Mouse (Mus musculus) CH12.LX (cell line): ENCODE results near the gene Rffl. TPM values are rescaled to one million over a fixed set of nuclear protein-coding genes. Genes with fewer than 3 reads are reported as not detected.

Experiments used
- DNase-seq: peaks from one replicate; pipeline ENCODE4 v3.0.0-alpha.2; 2013; ENCODE audit errors: extremely low read depth
- H3K27ac ChIP-seq: 2 replicates; pipeline ENCODE4 v1.5.1; 2012; ENCODE audit warnings: low read depth, mild to moderate bottlenecking, control low read depth, moderate library complexity; ENCODE audit not compliant: insufficient read depth
- H3K27me3 ChIP-seq: replicated peaks from 2 replicates; pipeline ENCODE3; 2012; ENCODE audit warnings: inconsistent platforms
- H3K36me3 ChIP-seq, 2 experiments: replicated peaks in 1 of 2; 2 replicates each; pipeline versions ENCODE3 to v1.6.1; 2012; ENCODE audit warnings: inconsistent platforms in 1 of 2, low read length in 1 of 2, mild to moderate bottlenecking in 1 of 2, mixed read lengths in 1 of 2, moderate library complexity in 1 of 2; ENCODE audit not compliant: control insufficient read depth in 1 of 2, insufficient read depth in 1 of 2
- H3K4me1 ChIP-seq, 2 experiments: 2 replicates each; pipeline ENCODE4 v1.6.1; 2012; ENCODE audit warnings: inconsistent platforms in 1 of 2, moderate library complexity in 1 of 2; ENCODE audit not compliant: insufficient read depth in 2 of 2, control insufficient read depth in 1 of 2
- H3K4me2 ChIP-seq: 2 replicates; pipeline ENCODE4 v1.6.1; 2012; ENCODE audit warnings: low read depth, mild to moderate bottlenecking, control low read depth; ENCODE audit not compliant: poor library complexity, insufficient read depth, severe bottlenecking
- H3K4me3 ChIP-seq, 3 experiments: fragments of 150-350 bp in 1 of 3; sonication (generic) in 1 of 3; replicated peaks in 1 of 3; 2 replicates each; pipeline versions ENCODE3 to v1.5.1; 2011 to 2012; ENCODE audit warnings: low read depth in 2 of 3, low read length in 2 of 3, mild to moderate bottlenecking in 2 of 3, moderate library complexity in 2 of 3, control low read depth in 1 of 3, improper control_type of control experiment in 1 of 3, inconsistent platforms in 1 of 3, mixed read lengths in 1 of 3; ENCODE audit not compliant: poor library complexity in 1 of 3
- H3K79me2 ChIP-seq: replicated peaks from 2 replicates; pipeline ENCODE4 v1.6.1; 2012; ENCODE audit warnings: mild to moderate bottlenecking, moderate library complexity; ENCODE audit not compliant: control insufficient read depth, poor library complexity, insufficient read depth, severe bottlenecking; ENCODE audit errors: extremely low read depth
- H3K9ac ChIP-seq: 2 replicates; pipeline ENCODE4 v1.6.1; 2012; ENCODE audit warnings: low read depth, mild to moderate bottlenecking, control low read depth, moderate library complexity; ENCODE audit not compliant: insufficient read depth
- H3K9me3 ChIP-seq: replicated peaks from 2 replicates; pipeline ENCODE3; 2012; ENCODE audit warnings: low read length, inconsistent platforms, mixed read lengths
- BHLHE40 ChIP-seq: IDR thresholded peaks from 2 replicates; pipeline ENCODE4 v1.6.1; 2011; ENCODE audit warnings: mild to moderate bottlenecking, low read depth, low read length, improper control_type of control experiment
- CHD1 ChIP-seq: IDR thresholded peaks from 2 replicates; pipeline ENCODE4 v1.6.1; 2012; ENCODE audit warnings: low read depth, low read length, improper control_type of control experiment, inconsistent platforms
- CHD2 ChIP-seq: IDR thresholded peaks from 2 replicates; pipeline ENCODE4 v1.6.1; 2011; ENCODE audit warnings: low read length, improper control_type of control experiment
- CTCF ChIP-seq, 2 experiments: IDR thresholded peaks in 1 of 2; conservative IDR thresholded peaks in 1 of 2; 2 replicates each; pipeline ENCODE4 v1.5.1; 2011 to 2012; ENCODE audit warnings: low read depth in 2 of 2, low read length in 2 of 2, improper control_type of control experiment in 1 of 2, inconsistent platforms in 1 of 2, mild to moderate bottlenecking in 1 of 2, moderate library complexity in 1 of 2
- E2F4 ChIP-seq: IDR thresholded peaks from 2 replicates; pipeline ENCODE4 v1.6.1; 2011; ENCODE audit warnings: low read depth, low read length, improper control_type of control experiment; ENCODE audit not compliant: insufficient replicate concordance
- EP300 ChIP-seq: IDR thresholded peaks from 2 replicates; pipeline ENCODE4 v1.6.1; 2011; ENCODE audit warnings: low read length, improper control_type of control experiment
- ETS1 ChIP-seq: conservative IDR thresholded peaks from 2 replicates; pipeline ENCODE4 v1.6.1; 2012; ENCODE audit warnings: low read depth, mild to moderate bottlenecking, inconsistent platforms, low read length, improper control_type of control experiment, moderate library complexity
- KAT2A ChIP-seq: IDR thresholded peaks from 2 replicates; pipeline ENCODE4 v1.6.1; 2012; ENCODE audit warnings: low read length, improper control_type of control experiment, inconsistent platforms; ENCODE audit not compliant: insufficient replicate concordance
- MAX ChIP-seq: IDR thresholded peaks from 2 replicates; pipeline ENCODE4 v1.6.1; 2011; ENCODE audit warnings: low read length, improper control_type of control experiment
- MAZ ChIP-seq: IDR thresholded peaks from 2 replicates; pipeline ENCODE4 v1.6.1; 2012; ENCODE audit warnings: low read depth, mild to moderate bottlenecking, inconsistent platforms, low read length, improper control_type of control experiment, moderate library complexity
- MXI1 ChIP-seq: IDR thresholded peaks from 2 replicates; pipeline ENCODE4 v1.6.1; 2011; ENCODE audit warnings: mild to moderate bottlenecking, low read depth, low read length, improper control_type of control experiment
- MYC ChIP-seq: IDR thresholded peaks from 2 replicates; pipeline ENCODE4 v1.6.1; 2011; ENCODE audit warnings: low read depth, mild to moderate bottlenecking, improper control_type of control experiment, low read length
- NELFE ChIP-seq: IDR thresholded peaks from 2 replicates; pipeline ENCODE4 v1.6.1; 2011; ENCODE audit warnings: low read depth, low read length, improper control_type of control experiment
- NRF1 ChIP-seq: IDR thresholded peaks from 2 replicates; pipeline ENCODE4 v1.6.1; 2014; ENCODE audit warnings: low read depth, mild to moderate bottlenecking, inconsistent platforms, low read length, improper control_type of control experiment, moderate library complexity
- POLR2A ChIP-seq: IDR thresholded peaks from 2 replicates; pipeline ENCODE4 v1.6.1; 2011; ENCODE audit warnings: low read depth, mild to moderate bottlenecking, improper control_type of control experiment, low read length
- POLR2AphosphoS2 ChIP-seq: IDR thresholded peaks from 2 replicates; pipeline ENCODE4 v1.6.1; 2011; ENCODE audit warnings: low read depth, low read length, improper control_type of control experiment
- RAD21 ChIP-seq: IDR thresholded peaks from 2 replicates; pipeline ENCODE4 v1.6.1; 2011; ENCODE audit warnings: low read depth, mild to moderate bottlenecking, low read length, improper control_type of control experiment, moderate library complexity
- SMC3 ChIP-seq: IDR thresholded peaks from 2 replicates; pipeline ENCODE4 v1.6.1; 2011; ENCODE audit warnings: low read depth, low read length, improper control_type of control experiment
- TBP ChIP-seq: conservative IDR thresholded peaks from 2 replicates; pipeline ENCODE4 v1.6.1; 2011; ENCODE audit warnings: low read depth, low read length, improper control_type of control experiment
- TCF12 ChIP-seq: IDR thresholded peaks from 2 replicates; pipeline ENCODE4 v1.6.1; 2014; ENCODE audit warnings: low read depth, mild to moderate bottlenecking, inconsistent platforms, low read length, improper control_type of control experiment
- UBTF ChIP-seq: IDR thresholded peaks from 2 replicates; pipeline ENCODE4 v1.6.1; 2012; ENCODE audit warnings: low read depth, mild to moderate bottlenecking, inconsistent platforms, low read length, improper control_type of control experiment, moderate library complexity
- USF1 ChIP-seq: IDR thresholded peaks from 2 replicates; pipeline ENCODE4 v1.6.1; 2014; ENCODE audit warnings: low read depth, mild to moderate bottlenecking, inconsistent platforms, low read length, improper control_type of control experiment
- USF2 ChIP-seq: conservative IDR thresholded peaks from 2 replicates; pipeline ENCODE4 v1.6.1; 2011; ENCODE audit warnings: low read depth, low read length, improper control_type of control experiment
- ZC3H11A ChIP-seq: IDR thresholded peaks from 2 replicates; pipeline ENCODE4 v1.6.1; 2012; ENCODE audit warnings: low read depth, mild to moderate bottlenecking, inconsistent platforms, low read length, improper control_type of control experiment
- ZKSCAN1 ChIP-seq: IDR thresholded peaks from 2 replicates; pipeline ENCODE4 v1.6.1; 2012; ENCODE audit warnings: low read depth, inconsistent platforms, low read length, improper control_type of control experiment, borderline replicate concordance
- ZMIZ1 ChIP-seq: IDR thresholded peaks from 2 replicates; pipeline ENCODE4 v1.6.1; 2012; ENCODE audit warnings: low read depth, mild to moderate bottlenecking, inconsistent platforms, low read length, improper control_type of control experiment
- dilution Hi-C: fragments of 300-500 bp; cut with MboI; formaldehyde crosslinking; loops from 2 replicates; pipeline ENCODE4 v1.14.3; 2020; ENCODE audit warnings: low sequenced_read_pairs; ENCODE audit not compliant: extremely low pct_unique_long_range_greater_than_20kb, extremely low pct_ligation_motif_present
- in situ Hi-C: fragments of 300-500 bp; cut with MboI; formaldehyde crosslinking; loops from 3 replicates; pipeline ENCODE4 v1.14.3; 2019; ENCODE audit warnings: low sequenced_read_pairs, low pct_ligation_motif_present, low pct_unique_long_range_greater_than_20kb, mixed read lengths
- polyA plus RNA-seq: library from polyadenylated mRNA; unstranded; fragments of >175 nt; gene quantifications from 2 replicates; pipeline ENCODE4 v1.2.1, GENCODE M21; 2012; ENCODE audit warnings: low read depth; ENCODE audit not compliant: insufficient read length
- total RNA-seq, 2 experiments: library from RNA; depleted of rRNA; stranded (reverse); fragments of 300-350 nt in 1 of 2; fragments of >200 nt in 1 of 2; gene quantifications; 2 replicates each; pipeline ENCODE4 v1.2.3; 2012 to 2014

The Rffl gene
- total and polyA plus RNA-seq, 3 experiments = 1.2 to 16.5 (median 3.0) TPM

DNA sequence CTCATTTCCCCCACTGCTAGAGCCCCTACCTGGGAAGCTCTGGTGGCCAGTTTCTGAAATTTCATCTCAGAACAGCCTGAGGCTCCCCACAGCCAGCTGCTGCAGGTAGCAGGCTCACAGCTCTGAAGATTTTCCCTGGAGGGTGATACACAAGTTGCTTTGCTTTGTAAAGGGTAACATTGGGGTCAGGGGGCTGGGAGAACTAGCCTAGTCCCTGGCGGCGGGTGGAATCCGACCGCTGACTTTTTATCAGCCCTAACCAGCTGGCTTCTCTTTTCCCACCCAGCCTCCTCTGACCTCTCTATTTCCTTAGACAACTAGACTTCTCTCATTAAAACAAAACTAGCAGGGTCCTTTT is 25.0 kb downstream of the Rffl start:
- dilution Hi-C loops = no loop called here
- peak overlapping the region; percentile 82 for H3K27ac ChIP-seq

GRCm38 (mm10) chr11:82845415-82846078 is 25.5 kb downstream of the Rffl start:
- DNase-seq = peak; percentile 77
- peaks cover 12% of the 10 kb centered on the region for H3K79me2 ChIP-seq
- TF ChIP-seq POLR2A (peak; percentile 62), NRF1 (no peak), EP300 (no peak; the same call in 1 of the 2 replicates), TCF12 (peak; percentile 25; the same call in 1 of the 2 replicates), ETS1 (no peak), UBTF (peak; percentile 84; the same call in 1 of the 2 replicates), ZKSCAN1 (no peak), MAX (peak; percentile 98), ZC3H11A (no peak), CHD2 (0 out of 2 replicates have a peak, but pooled peaks have one; percentile 25), ZMIZ1 (no peak), NELFE (peak; percentile 65; the same call in 1 of the 2 replicates), KAT2A (no peak), CTCF (conservative IDR thresholded peaks at IDR 0.05 in 1 of 2, IDR thresholded peaks at IDR 0.05 in 1 of 2; ENCODE audit: low read depth in 2 of 2, low read length in 2 of 2) (peak in 1 of 2 experiments; percentile 60; a peak in 2 of 4 replicates), MAZ (no peak; the same call in 1 of the 2 replicates), USF2 (peak; percentile 66), BHLHE40 (peak; percentile 0; the same call in 1 of the 2 replicates), USF1 (peak; percentile 63), SMC3 (peak; percentile 44), CHD1 (no peak), TBP (peak; percentile 86), MXI1 (peak; percentile 63), MYC (peak; percentile 94), E2F4 (no peak), RAD21 (peak; percentile 52), POLR2AphosphoS2 (no peak)
- peak overlapping the region; percentile 100 for H3K4me2 ChIP-seq
- in situ Hi-C loops (loop anchor here (5.0 kb wide), 1 partner anchor 42 kb away; no protein-coding TSS in a partner anchor), dilution Hi-C loops (no loop called here)
- H3K9me3 ChIP-seq = peaks cover 11% of the 10 kb centered on the region
- H3K4me3 ChIP-seq = peak overlapping the region; percentile 49 to 57 (median 51)
- H3K27me3 ChIP-seq = no peaks in the 10 kb centered on the region
- H3K4me1 ChIP-seq = peaks cover 13 to 30% of the 10 kb centered on the region in 2 experiments
- peak overlapping the region; percentile 37 for H3K9ac ChIP-seq
- H3K27ac ChIP-seq = peak overlapping the region; percentile 82
- peaks cover 6 to 17% of the 10 kb centered on the region in 2 experiments for H3K36me3 ChIP-seq

More for the DNA sequence above, 25.0 kb downstream of the Rffl start:
- H3K4me3 ChIP-seq = peak overlapping the region; percentile 49 to 57 (median 51)
- H3K4me2 ChIP-seq = peak overlapping the region; percentile 100
- peaks cover 11% of the 10 kb centered on the region for H3K9me3 ChIP-seq
- peaks cover 12% of the 10 kb centered on the region for H3K79me2 ChIP-seq
- no peaks in the 10 kb centered on the region for H3K27me3 ChIP-seq
- H3K36me3 ChIP-seq = peaks cover 2 to 15% of the 10 kb centered on the region in 2 experiments
- H3K9ac ChIP-seq = peak overlapping the region; percentile 37
- TF ChIP-seq CTCF (conservative IDR thresholded peaks at IDR 0.05 in 1 of 2, IDR thresholded peaks at IDR 0.05 in 1 of 2; ENCODE audit: low read depth in 2 of 2, low read length in 2 of 2) = no peak
- no peak for TF ChIP-seq POLR2AphosphoS2
- TF ChIP-seq ZC3H11A = no peak
- TF ChIP-seq EP300 = 0 out of 2 replicates have a peak, but pooled peaks have one; percentile 21
- no peak for TF ChIP-seq ETS1
- no peak for TF ChIP-seq NRF1
- no peak for TF ChIP-seq USF2
- in situ Hi-C loops = loop anchor here (5.0 kb wide), 1 partner anchor 41 kb away; no protein-coding TSS in a partner anchor
- peak; percentile 20 for DNase-seq
- peaks cover 9 to 26% of the 10 kb centered on the region in 2 experiments for H3K4me1 ChIP-seq
